Mouse (Mus musculus) intestine, embryonic 14.5 days (tissue): ENCODE data around the gene Dnajb9. TPM values are rescaled to one million over a fixed set of nuclear protein-coding genes. Genes with fewer than 3 reads are reported as not detected.

ENCODE experiments used
- ATAC-seq: fragments of 200-750 bp; cut with Nextera tagmentation; replicated peaks from 2 replicates; pipeline ENCODE4 v1.8.0; 2017; ENCODE audit warnings: low read depth, moderate number of reproducible peaks, moderate TSS enrichment, moderate library complexity; ENCODE audit not compliant: low FRiP score, low TSS enrichment
- DNase-seq: peaks from one replicate; pipeline ENCODE4 v3.0.0-alpha.2; 2018; ENCODE audit warnings: low spot score
- H3K27ac ChIP-seq: fragments of 300-500 bp; sonication (generic); 2 replicates; pipeline ENCODE4 v1.5.1; 2014; ENCODE audit warnings: low read depth, mild to moderate bottlenecking, control low read depth
- H3K27me3 ChIP-seq: fragments of 300-500 bp; sonication (generic); replicated peaks from 2 replicates; pipeline ENCODE4 v1.6.1; 2014; ENCODE audit warnings: low read length, control low read depth; ENCODE audit not compliant: control insufficient read depth, insufficient read depth
- H3K36me3 ChIP-seq: fragments of 300-500 bp; sonication (generic); 2 replicates; pipeline ENCODE4 v1.6.1; 2014; ENCODE audit warnings: low read length, control low read depth; ENCODE audit not compliant: control insufficient read depth, insufficient read depth
- H3K4me1 ChIP-seq: fragments of 300-500 bp; sonication (generic); replicated peaks from 2 replicates; pipeline ENCODE4 v1.6.1; 2014; ENCODE audit warnings: low read length, control low read depth, mixed read lengths; ENCODE audit not compliant: control insufficient read depth, insufficient read depth
- H3K4me2 ChIP-seq: fragments of 300-500 bp; sonication (generic); 2 replicates; pipeline ENCODE4 v1.6.1; 2014; ENCODE audit warnings: low read length
- H3K4me3 ChIP-seq: fragments of 300-500 bp; sonication (generic); 2 replicates; pipeline ENCODE4 v1.5.1; 2014; ENCODE audit warnings: low read depth, low read length, control low read depth, mixed read lengths
- H3K9ac ChIP-seq: fragments of 300-500 bp; sonication (generic); 2 replicates; pipeline ENCODE4 v1.6.1; 2014; ENCODE audit warnings: mild to moderate bottlenecking, low read length
- H3K9me3 ChIP-seq: fragments of 300-500 bp; sonication (generic); 2 replicates; pipeline ENCODE4 v1.6.1; 2016; ENCODE audit warnings: low read length, control low read depth; ENCODE audit not compliant: control insufficient read depth
- WGBS: fragments of 180-500 bp; shearing (Covaris S2); extraction: QIAGEN DNeasy Blood & Tissue Kit; methylation state at CpG from one replicate; pipeline ENCODE4 v1.1.7; 2014; 5-methylcytosine and 5-hydroxymethylcytosine counted together
- microRNA-seq: library from miRNA; unstranded; fragments of <30 nt; microRNA quantifications from one replicate; pipeline ENCODE4, GENCODE M21; 2016
- polyA plus RNA-seq: library from polyadenylated mRNA; unstranded; fragments of >200 nt; fragmentation: Nextera tagmentation; extraction: Ambion mirVana; gene quantifications from 2 replicates; pipeline ENCODE4 v1.2.1, GENCODE M21; 2014

The Dnajb9 gene
- polyA plus RNA-seq, 1 experiment from 2014 or later, result 19.0 TPM

DNA sequence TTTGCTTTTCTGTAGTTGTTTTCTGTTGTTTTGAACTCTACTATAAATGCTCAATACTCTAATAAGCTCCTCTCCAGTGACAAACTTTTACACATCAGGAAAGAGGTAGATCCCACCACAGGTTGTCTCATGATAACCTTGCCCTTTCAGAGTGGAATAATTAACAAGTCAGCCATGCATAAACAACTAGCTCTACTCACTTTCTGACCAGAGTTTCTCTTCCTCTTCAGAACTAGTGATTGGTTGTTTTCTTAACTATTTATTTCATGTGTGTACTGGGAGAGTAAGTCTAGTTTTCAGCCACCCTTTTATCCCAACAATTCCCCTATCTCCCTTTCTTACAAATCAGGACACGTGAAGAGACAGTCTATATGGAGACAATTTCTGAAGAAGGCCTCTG lies 50.8 kb downstream of the Dnajb9 start:
- Histone ChIP-seq H3K27me3 (no peaks in the 10 kb centered on the region), H3K9me3 (no peaks in the 10 kb centered on the region), H3K4me3 (no peak overlapping the region), H3K36me3 (no peaks in the 10 kb centered on the region), H3K27ac (no peak overlapping the region), H3K4me2 (no peak overlapping the region), H3K4me1 (no peaks in the 10 kb centered on the region), H3K9ac (no peak overlapping the region)
- no peak for DNase-seq
- ATAC-seq, result no peak
- 74% methylated on average over 1 of the region's 1 CpGs for WGBS

Small RNAs within 50 kb of the gene (microRNA-seq; reads per million reads assigned to microRNA genes)
- not detected for gene Mir5627

Other genes with a start within 250 kb of the Dnajb9 start
- gene Pnpla8, start 11.0 kb upstream of the Dnajb9 start, polyA plus RNA-seq, result 46.4 and 48.2 TPM in 2 replicates
- 5.2 and 6.5 TPM in 2 replicates for gene Nrcam, start 118.6 kb upstream of the Dnajb9 start, polyA plus RNA-seq